Mouse (Mus musculus): Measurements from ENCODE around the gene Pde4b.

Gene Pde4b

GRCm38 (mm10) chr4:102406848-102407247 is 319.5 kb downstream of the Pde4b start:
- DNase-seq (ENCODE audit: low read depth) = no peak

GRCm38 (mm10) chr4:102408132-102408531 is 320.8 kb downstream of the Pde4b start:
- no peak for DNase-seq (ENCODE audit: low read depth)

GRCm38 (mm10) chr4:102408938-102409337 is 321.6 kb downstream of the Pde4b start:
- DNase-seq (ENCODE audit: low read depth) = no peak

- DNase-seq (ENCODE audit: low read depth) = no peak
These were observed 325.8 kb downstream of the Pde4b start for GRCm38 (mm10) chr4:102413101-102413500.

- DNase-seq (ENCODE audit: low read depth) = no peak
These were observed 326.5 kb downstream of the Pde4b start for GRCm38 (mm10) chr4:102413794-102414193.

GRCm38 (mm10) chr4:102414610-102415009 is 327.3 kb downstream of the Pde4b start:
- no peak for DNase-seq (ENCODE audit: low read depth)

- no peak for DNase-seq (ENCODE audit: low read depth)
These were observed 333.6 kb downstream of the Pde4b start for GRCm38 (mm10) chr4:102420794-102421397.

GRCm38 (mm10) chr4:102421398-102421859 is 334.1 kb downstream of the Pde4b start:
- DNase-seq (ENCODE audit: low read depth) = no peak

- DNase-seq (ENCODE audit: low read depth) = no peak
These were observed 336.8 kb downstream of the Pde4b start for GRCm38 (mm10) chr4:102424104-102424503.

GRCm38 (mm10) chr4:102425422-102425821 is 338.1 kb downstream of the Pde4b start:
- no peak for DNase-seq (ENCODE audit: low read depth)

GRCm38 (mm10) chr4:102429730-102430341 is 342.5 kb downstream of the Pde4b start:
- no peak for DNase-seq (ENCODE audit: low read depth)

GRCm38 (mm10) chr4:102432040-102432782 is 344.9 kb downstream of the Pde4b start:
- no peak for DNase-seq (ENCODE audit: low read depth)

GRCm38 (mm10) chr4:102439401-102440118 is 352.2 kb downstream of the Pde4b start:
- no peak for DNase-seq (ENCODE audit: low read depth)

- no peak for DNase-seq (ENCODE audit: low read depth)
These were observed 352.8 kb downstream of the Pde4b start for GRCm38 (mm10) chr4:102440119-102440481.

- DNase-seq (ENCODE audit: low read depth) = no peak
These were observed 356.2 kb downstream of the Pde4b start for GRCm38 (mm10) chr4:102443533-102443932.

GRCm38 (mm10) chr4:102444501-102444900 is 357.2 kb downstream of the Pde4b start:
- DNase-seq (ENCODE audit: low read depth) = no peak

- no peak for DNase-seq (ENCODE audit: low read depth)
These were observed 359.0 kb downstream of the Pde4b start for GRCm38 (mm10) chr4:102446160-102446945.

- DNase-seq (ENCODE audit: low read depth) = no peak
These were observed 369.1 kb downstream of the Pde4b start for GRCm38 (mm10) chr4:102456426-102456825.

GRCm38 (mm10) chr4:102459216-102459999 is 372.1 kb downstream of the Pde4b start:
- DNase-seq (ENCODE audit: low read depth) = no peak

GRCm38 (mm10) chr4:102478104-102478503 is 390.8 kb downstream of the Pde4b start:
- DNase-seq (ENCODE audit: low read depth) = no peak

GRCm38 (mm10) chr4:102478860-102479259 is 391.5 kb downstream of the Pde4b start:
- DNase-seq (ENCODE audit: low read depth) = no peak
